Mouse (Mus musculus) left cerebral cortex, adult 11 months (tissue): Measurements from ENCODE around the gene Slc26a5.

Experiments used
- DNase-seq: peaks from one replicate; pipeline ENCODE4 v3.0.0; 2022; ENCODE audit warnings: low spot score

Slc26a5 gene

GRCm38 (mm10) chr5:21865346-21866107 lies at the start of gene Slc26a5:
Gene Slc26a5 (minus strand): TSS chr5:21865604.
- DNase-seq = no peak

GRCm38 (mm10) chr5:21914776-21915175 lies 49.4 kb upstream of the Slc26a5 start:
- DNase-seq = no peak

DNA sequence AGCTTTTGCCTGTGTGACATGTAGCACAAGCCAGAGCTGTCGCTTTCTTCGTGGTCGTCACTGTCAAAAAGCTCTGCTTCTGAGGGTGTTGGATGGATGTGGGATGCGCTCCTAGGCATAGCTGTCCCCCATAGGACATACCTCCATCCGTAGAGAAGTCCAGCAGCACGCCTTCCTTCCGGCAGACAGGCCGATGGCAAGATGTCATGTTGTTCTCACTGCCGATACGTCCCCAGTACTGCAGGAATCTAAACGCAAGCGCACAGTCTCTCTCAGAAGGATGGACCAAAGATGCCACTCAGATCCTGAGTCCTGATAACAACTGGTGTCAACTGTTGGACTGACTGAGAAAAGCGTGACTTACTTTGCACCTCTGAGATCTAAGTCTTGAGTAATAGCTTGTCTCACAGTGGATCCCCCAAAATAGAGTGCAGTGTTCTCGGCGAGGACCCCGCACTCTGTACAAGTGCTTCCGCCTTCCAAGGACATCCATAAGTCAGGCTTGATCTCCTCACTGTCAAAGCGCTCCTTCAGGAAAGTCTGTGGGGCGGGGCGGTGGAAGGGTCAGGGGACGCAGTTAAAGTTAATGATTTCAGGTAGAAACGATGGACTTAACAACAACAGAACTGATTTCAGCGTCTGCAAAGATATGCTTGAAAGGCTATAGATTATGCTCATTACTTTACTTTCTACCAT lies 47.6 kb upstream of the Slc26a5 start:
- no peak for DNase-seq

DNA sequence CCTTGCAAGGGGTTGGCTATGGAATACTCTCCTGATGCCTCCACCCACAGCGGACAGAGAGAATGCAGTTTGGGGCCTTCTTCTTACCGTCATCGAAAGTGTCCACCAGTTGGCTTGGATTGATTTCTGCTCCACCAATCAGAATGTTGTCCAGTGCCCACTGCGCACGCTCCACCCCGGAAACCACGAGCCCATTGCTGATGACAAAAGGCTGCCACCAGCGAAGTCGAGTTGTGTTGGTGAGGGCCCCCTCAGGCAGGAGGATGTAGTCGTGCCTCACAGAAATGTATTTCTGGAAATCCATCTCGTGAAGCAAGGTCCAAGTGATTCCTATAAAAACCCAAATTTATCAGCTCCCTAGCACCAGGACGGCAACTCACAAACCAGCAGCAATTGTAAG lies 45.3 kb upstream of the Slc26a5 start:
- DNase-seq = no peak

GRCm38 (mm10) chr5:21909713-21910112 lies 44.3 kb upstream of the Slc26a5 start:
- DNase-seq = no peak

GRCm38 (mm10) chr5:21901411-21901810 lies 36.0 kb upstream of the Slc26a5 start:
- no peak for DNase-seq

GRCm38 (mm10) chr5:21900891-21901290 lies 35.5 kb upstream of the Slc26a5 start:
- DNase-seq = no peak

GRCm38 (mm10) chr5:21898875-21899274 lies 33.5 kb upstream of the Slc26a5 start:
- DNase-seq = no peak

DNA sequence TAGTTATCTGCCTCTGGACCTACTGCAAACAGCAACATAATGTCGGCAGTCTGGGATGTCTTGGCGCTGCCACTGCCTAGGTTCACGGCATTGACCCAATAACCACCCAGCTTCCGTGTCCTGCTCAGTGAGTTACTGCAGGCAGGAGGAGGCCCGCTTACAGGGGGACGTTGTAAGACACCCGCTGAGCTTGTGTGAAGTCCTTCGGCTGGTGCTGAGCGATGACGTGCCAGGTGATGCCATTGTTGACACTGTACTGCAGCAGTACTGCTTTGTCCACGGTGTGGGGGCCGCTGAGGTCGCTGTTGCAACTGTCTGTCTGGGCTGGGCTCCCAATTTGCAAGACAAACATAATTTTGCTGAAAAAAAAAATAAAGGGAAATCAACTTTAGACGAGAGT lies 31.2 kb upstream of the Slc26a5 start:
- no peak for DNase-seq

DNA sequence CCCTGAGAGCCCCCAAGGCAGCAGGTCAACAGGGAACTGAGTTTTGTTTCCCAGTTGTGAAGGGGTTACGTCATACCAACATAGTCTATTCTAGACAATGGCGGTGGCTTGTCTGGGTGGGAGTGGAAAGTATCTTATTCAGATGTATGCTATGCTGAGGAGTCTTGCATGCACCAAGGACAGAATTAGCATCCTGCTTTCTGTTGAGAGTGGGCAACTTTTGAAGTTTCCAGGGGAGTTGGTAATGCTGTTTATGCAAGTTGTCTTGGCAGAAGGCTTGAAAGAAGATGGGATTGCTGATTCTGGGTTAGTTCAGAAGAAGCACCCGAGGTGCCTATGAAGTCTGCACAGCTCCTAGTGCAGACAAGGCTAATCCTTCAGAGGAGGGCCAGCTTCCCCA lies 28.8 kb upstream of the Slc26a5 start:
- no peak for DNase-seq

- DNase-seq = no peak
Observed at GRCm38 (mm10) chr5:21866750-21867149, 1.3 kb upstream of the Slc26a5 start.

DNA sequence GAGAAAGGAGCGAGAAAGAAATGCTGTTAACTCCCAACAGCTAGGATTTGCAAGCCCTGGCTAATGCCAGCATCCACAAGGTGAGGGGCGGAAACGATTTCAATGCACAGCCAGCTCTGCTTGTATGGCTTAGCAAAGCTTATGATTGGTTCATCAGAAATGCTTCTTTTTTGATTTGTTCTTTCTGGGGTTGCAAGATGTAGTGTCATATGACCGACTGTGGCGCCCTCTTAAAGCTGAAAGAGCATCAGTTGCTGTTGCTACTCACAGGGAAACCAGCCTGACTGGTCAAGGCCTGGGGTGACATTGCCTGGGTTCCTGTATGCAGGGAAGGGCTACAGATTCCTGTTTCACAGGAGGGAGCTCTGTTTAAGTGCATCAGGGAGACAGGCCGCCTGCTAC lies 908 bp upstream of the Slc26a5 start:
- DNase-seq = peak; percentile 4

GRCm38 (mm10) chr5:21858653-21859052 lies 6.8 kb downstream of the Slc26a5 start:
- DNase-seq = no peak

- DNase-seq = no peak
Observed at GRCm38 (mm10) chr5:21851679-21852340, 13.6 kb downstream of the Slc26a5 start.

DNA sequence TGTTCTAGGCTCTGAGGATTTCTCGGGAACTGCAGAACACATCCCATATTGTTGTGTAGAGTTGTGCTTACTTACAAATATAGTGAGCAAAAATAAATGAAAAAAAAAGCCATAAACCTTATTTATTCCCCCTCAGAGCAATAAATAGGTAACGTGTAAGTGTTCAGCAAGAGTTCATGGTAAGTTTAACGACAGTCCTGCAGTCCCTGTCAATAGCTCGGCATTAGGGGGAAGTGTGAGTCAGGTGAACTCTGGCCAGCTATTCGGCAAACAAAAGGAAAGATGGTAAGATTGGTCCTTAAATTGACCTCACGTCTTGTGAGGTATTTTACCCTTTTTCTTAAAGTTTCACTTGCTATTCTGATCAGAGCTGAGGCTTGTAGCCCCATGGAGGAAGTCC lies 18.0 kb downstream of the Slc26a5 start:
- DNase-seq = no peak

GRCm38 (mm10) chr5:21846616-21847290 lies 18.7 kb downstream of the Slc26a5 start:
- no peak for DNase-seq

- DNase-seq = no peak
Observed at GRCm38 (mm10) chr5:21844676-21845075, 20.7 kb downstream of the Slc26a5 start.

DNA sequence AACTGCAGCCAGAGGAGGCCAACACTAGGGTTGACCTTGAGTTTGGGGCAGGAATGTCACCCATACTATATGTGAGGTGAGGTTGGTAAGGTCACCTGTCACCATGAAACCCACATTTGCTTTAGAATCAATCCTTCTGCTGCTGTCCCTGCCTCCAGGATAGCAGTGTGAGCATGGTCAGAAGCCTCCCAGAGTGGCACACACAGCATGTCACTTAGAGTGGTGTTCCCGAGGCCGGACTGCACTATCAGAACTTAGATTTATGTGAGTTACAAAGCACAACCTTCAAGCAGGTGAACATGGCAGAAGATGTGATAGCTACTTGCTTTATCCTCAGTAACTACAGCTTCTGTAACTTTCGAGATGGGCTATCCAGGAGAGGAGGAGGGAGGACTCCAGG lies 33.6 kb downstream of the Slc26a5 start:
- no peak for DNase-seq

DNA sequence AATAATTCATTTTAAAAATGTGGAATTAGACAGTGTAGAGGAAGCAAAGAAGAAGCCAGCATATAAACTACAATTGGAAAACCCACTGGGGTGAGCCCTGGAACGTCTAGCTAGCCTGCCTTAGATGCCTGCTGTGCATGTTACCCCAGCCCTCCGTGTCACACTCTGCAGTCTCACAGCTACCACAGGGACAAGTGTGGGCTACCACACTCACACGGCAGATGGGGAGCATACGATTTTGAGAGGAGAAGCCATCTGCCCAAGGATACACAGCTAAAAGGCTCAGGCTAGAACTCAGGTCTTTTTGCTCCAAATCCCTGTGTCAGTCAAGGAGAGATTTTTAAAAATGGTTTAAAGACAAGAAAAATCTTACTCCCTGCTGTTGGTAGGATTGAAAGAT lies 36.5 kb downstream of the Slc26a5 start:
- peak; percentile 17 for DNase-seq

DNA sequence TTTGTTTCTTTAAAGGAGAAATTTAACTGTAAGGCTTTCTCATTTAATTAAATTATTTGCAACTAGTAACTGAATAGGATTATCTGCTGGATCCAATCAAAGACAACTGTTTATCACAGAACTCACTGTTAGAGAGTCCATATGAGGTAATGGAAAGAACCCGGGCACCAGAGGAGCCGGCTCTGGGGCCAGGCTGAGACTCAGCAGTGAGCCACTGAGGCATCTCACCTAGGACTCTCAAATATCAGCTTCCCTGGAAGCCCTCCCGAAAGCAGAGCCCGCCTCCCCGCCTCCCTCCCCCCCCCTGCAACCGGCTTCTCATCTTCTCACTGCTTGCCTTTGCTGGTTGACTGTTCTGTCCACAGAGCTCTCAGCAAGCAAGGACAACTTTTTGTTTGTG lies 37.8 kb downstream of the Slc26a5 start:
- DNase-seq = no peak

DNA sequence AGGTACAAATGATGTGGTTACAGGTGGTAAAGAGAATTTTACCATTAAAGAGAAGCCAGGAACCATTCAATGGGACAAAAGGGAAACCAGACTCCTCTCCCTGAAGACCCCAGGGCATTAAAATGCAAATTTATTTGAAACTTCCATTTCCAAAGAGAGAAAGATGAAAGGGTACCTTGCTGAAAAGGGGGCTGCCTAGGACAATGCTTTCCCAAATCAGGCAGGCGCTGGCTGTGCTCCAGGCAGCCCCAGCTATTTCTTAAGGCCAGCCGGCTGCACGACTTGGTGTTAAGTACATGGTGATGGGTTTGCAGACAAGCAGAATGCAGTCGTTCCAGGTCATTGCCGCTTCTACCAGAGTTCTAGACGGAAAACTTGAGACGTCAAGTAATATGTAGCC lies 39.0 kb downstream of the Slc26a5 start:
- DNase-seq = no peak

DNA sequence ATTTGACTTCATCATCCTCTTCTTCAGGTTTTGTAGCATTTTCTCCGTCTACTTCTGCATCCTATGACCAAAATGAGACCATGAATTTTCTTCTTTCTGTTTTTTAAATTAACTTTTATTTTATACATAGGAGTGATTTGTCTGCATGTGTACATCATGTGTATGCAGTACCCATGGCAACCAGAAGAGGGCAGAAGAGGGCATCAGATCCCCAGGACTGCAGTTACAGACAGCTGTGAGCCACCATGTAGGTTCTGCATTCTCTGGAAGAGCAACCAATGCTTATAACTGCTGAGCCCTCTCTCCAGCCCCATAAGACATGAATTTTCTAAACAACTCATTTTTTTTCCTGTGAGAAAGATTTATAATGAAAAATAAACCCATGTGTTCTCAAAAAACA lies 51.4 kb downstream of the Slc26a5 start:
- DNase-seq = no peak

DNA sequence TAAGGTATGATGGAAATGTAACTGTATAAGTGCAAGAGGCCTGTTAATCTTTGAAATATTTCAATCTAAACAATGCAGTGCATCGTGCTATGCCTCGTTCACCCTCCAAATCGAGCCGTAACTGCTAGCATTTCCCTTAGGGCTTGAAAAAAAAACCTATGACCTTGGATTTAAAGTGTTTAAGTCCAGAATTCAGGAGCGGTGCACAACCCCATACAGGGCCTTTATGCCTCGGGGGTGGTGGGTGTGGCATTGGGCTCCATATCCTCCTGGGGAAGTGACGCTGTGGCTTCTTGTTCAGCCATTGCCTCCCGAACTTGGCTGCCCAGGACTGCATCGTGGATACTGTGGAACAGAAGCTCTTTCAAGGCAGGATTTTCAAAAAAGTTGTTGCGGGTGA lies 54.5 kb downstream of the Slc26a5 start:
- DNase-seq = no peak
